9 mouse cellular contexts compared by ENCODE assay signal in the genomic region with DNA sequence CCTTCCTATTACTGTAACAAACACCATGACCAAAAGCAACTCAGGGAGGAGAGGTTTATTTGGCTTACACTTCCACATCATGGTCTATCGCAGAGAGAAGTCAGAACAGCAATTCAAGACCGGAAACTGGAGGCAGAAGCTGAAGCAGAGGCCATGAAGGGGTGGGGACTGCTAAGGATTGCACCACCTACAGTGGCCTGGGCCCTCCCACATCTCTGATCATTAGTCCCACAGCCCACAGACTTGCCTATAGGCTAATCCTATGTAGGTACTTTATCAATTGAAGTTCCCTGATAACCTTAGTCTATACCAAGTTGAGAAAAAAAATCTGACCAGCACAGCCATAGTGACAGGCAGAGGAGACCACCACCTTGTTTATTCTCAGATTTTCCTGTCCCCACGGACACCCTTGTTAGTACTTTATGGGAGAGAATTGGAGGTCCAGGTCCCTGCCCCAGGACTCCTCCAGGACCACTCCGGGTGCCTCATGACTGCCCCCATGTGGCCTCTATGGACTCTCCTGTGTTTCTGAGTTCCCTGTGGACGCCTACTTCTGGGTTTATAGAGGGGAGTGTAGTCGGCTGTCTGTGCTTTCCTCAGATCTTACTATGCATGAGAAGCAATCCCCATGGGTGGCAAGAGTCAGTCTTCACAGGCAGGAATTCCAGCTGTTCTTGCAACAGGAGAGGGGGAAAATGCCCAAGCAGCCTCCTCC.
DNase-seq lines count a peak whose midpoint lies in the region; ATAC-seq and TF ChIP-seq lines count a peak whose summit lies in the region.
"Had no signal": no experiment of that assay in that cellular context is flagged by ENCODE, and none has a peak within 500 bp of the region (broad histone marks: within the 10 kb centered on the region; RNA-seq: fewer than 3 reads in every experiment).

No protein-coding gene starts in this region.

- no peak overlapping the region for H3K27ac ChIP-seq in forebrain, embryonic 10.5 days
- H3K27ac ChIP-seq in forebrain, embryonic 13.5 days: no peak overlapping the region
- H3K27ac ChIP-seq in bone marrow macrophage, adult 2 months (ENCODE audit: insufficient read depth, low read depth, low read length): no peak overlapping the region
- no peak overlapping the region for H3K27ac ChIP-seq in kidney, embryonic 16.5 days (ENCODE audit: low read length)
- H3K27ac ChIP-seq in liver, postnatal 0 days (ENCODE audit: low read depth): no peak overlapping the region
- H3K27ac ChIP-seq in stomach, postnatal 0 days (replicated peaks): no peak overlapping the region
- H3K27ac ChIP-seq: neural tube, embryonic 12.5 days had no signal

- no peak for TF ChIP-seq POLR2A in bone marrow macrophage, adult 2 months (IDR thresholded peaks at IDR 0.05; ENCODE audit: borderline replicate concordance, low read depth, low read length)

- H3K4me3 ChIP-seq in forebrain, embryonic 10.5 days: no peak overlapping the region
- no peak overlapping the region for H3K4me3 ChIP-seq in forebrain, embryonic 13.5 days
- H3K4me3 ChIP-seq in bone marrow macrophage, adult 2 months (ENCODE audit: insufficient read depth, low read length): no peak overlapping the region
- no peak overlapping the region for H3K4me3 ChIP-seq in kidney, embryonic 16.5 days (ENCODE audit: low read length)
- no peak overlapping the region for H3K4me3 ChIP-seq in liver, postnatal 0 days (ENCODE audit: low read depth, low read length)
- H3K4me3 ChIP-seq in stomach, postnatal 0 days (ENCODE audit: low read depth, low read length): no peak overlapping the region
- H3K4me3 ChIP-seq: neural tube, embryonic 12.5 days had no signal

- H3K4me1 ChIP-seq in forebrain, embryonic 10.5 days: peaks cover 24% of the 10 kb centered on the region
- 0 out of 2 replicates have a peak, but pooled peaks cover 11% of the 10 kb centered on the region for H3K4me1 ChIP-seq in forebrain, embryonic 13.5 days
- H3K4me1 ChIP-seq in bone marrow macrophage, adult 2 months (ENCODE audit: control insufficient read depth, insufficient read depth, low read length): no peaks in the 10 kb centered on the region; the same call in 1 of the 2 replicates
- H3K4me1 ChIP-seq in kidney, embryonic 16.5 days (ENCODE audit: insufficient read depth, low read length): no peaks in the 10 kb centered on the region
- H3K4me1 ChIP-seq in liver, postnatal 0 days (ENCODE audit: insufficient read depth): no peaks in the 10 kb centered on the region
- 0 out of 2 replicates have a peak, but pooled peaks cover 2% of the 10 kb centered on the region for H3K4me1 ChIP-seq in stomach, postnatal 0 days (replicated peaks; ENCODE audit: control insufficient read depth, insufficient read depth)

- no peak overlapping the region for H3K4me2 ChIP-seq in forebrain, embryonic 13.5 days
- H3K4me2 ChIP-seq in kidney, embryonic 16.5 days (replicated peaks; ENCODE audit: low read depth, low read length): no peak overlapping the region
- H3K4me2 ChIP-seq in liver, postnatal 0 days (ENCODE audit: low read depth, low read length): no peak overlapping the region
- no peak overlapping the region for H3K4me2 ChIP-seq in stomach, postnatal 0 days (replicated peaks; ENCODE audit: low read depth)
- H3K4me2 ChIP-seq: neural tube, embryonic 12.5 days had no signal

- no peak overlapping the region for H3K9ac ChIP-seq in forebrain, embryonic 13.5 days
- no peak overlapping the region for H3K9ac ChIP-seq in kidney, embryonic 16.5 days (replicated peaks; ENCODE audit: low read length)
- H3K9ac ChIP-seq in liver, postnatal 0 days (replicated peaks): no peak overlapping the region
- H3K9ac ChIP-seq in stomach, postnatal 0 days (ENCODE audit: low read length): no peak overlapping the region
- H3K9ac ChIP-seq: neural tube, embryonic 12.5 days had no signal

- WGBS in forebrain, embryonic 10.5 days: 46% methylated on average over 6 of the region's 6 CpGs
- 39% methylated on average over 6 of the region's 6 CpGs for WGBS in forebrain, embryonic 13.5 days
- WGBS in kidney, embryonic 16.5 days: 31% methylated on average over 6 of the region's 6 CpGs
- 37% methylated on average over 6 of the region's 6 CpGs for WGBS in liver, postnatal 0 days (ENCODE audit: insufficient replicate concordance)
- 39% methylated on average over 6 of the region's 6 CpGs for WGBS in stomach, postnatal 0 days

- no peak for TF ChIP-seq EP300 in liver, postnatal 0 days (IDR thresholded peaks at IDR 0.05; ENCODE audit: low read depth)
- TF ChIP-seq EP300 in stomach, postnatal 0 days (optimal IDR thresholded peaks at IDR 0.05): no peak

- no peaks in the 10 kb centered on the region for H3K27me3 ChIP-seq in forebrain, embryonic 10.5 days (ENCODE audit: poor library complexity, severe bottlenecking)
- no peaks in the 10 kb centered on the region for H3K27me3 ChIP-seq in forebrain, embryonic 13.5 days
- no peaks in the 10 kb centered on the region for H3K27me3 ChIP-seq in kidney, embryonic 16.5 days (ENCODE audit: insufficient read depth, low read length)
- H3K27me3 ChIP-seq in liver, postnatal 0 days (ENCODE audit: insufficient read depth, low read length): no peaks in the 10 kb centered on the region
- no peaks in the 10 kb centered on the region for H3K27me3 ChIP-seq in stomach, postnatal 0 days (ENCODE audit: control insufficient read depth, insufficient read depth, low read length)
- H3K27me3 ChIP-seq: neural tube, embryonic 12.5 days had no signal

- no peaks in the 10 kb centered on the region for H3K36me3 ChIP-seq in forebrain, embryonic 10.5 days (replicated peaks)
- H3K36me3 ChIP-seq in forebrain, embryonic 13.5 days (ENCODE audit: poor library complexity, severe bottlenecking): no peaks in the 10 kb centered on the region
- no peaks in the 10 kb centered on the region for H3K36me3 ChIP-seq in kidney, embryonic 16.5 days (ENCODE audit: insufficient read depth, low read length)
- no peaks in the 10 kb centered on the region for H3K36me3 ChIP-seq in liver, postnatal 0 days (replicated peaks; ENCODE audit: insufficient read depth, low read length)
- H3K36me3 ChIP-seq in stomach, postnatal 0 days (ENCODE audit: control insufficient read depth, insufficient read depth, low read length): no peaks in the 10 kb centered on the region
- H3K36me3 ChIP-seq: neural tube, embryonic 12.5 days had no signal

- no peak for ATAC-seq in forebrain, embryonic 13.5 days
- peak; percentile 70; the same call in 1 of the 2 replicates for ATAC-seq in kidney, embryonic 16.5 days (ENCODE audit: low FRiP score, low TSS enrichment)
- no peak for ATAC-seq in liver, postnatal 0 days
- peak; percentile 47; the same call in 1 of the 2 replicates for ATAC-seq in stomach, postnatal 0 days (ENCODE audit: low FRiP score, low TSS enrichment)

- peaks cover 3% of the 10 kb centered on the region; the same call in 1 of the 2 replicates for H3K9me3 ChIP-seq in forebrain, embryonic 10.5 days
- no peaks in the 10 kb centered on the region for H3K9me3 ChIP-seq in forebrain, embryonic 13.5 days (replicated peaks)
- no peaks in the 10 kb centered on the region for H3K9me3 ChIP-seq in kidney, embryonic 16.5 days (ENCODE audit: low read length)
- H3K9me3 ChIP-seq in liver, postnatal 0 days (ENCODE audit: low read length): no peaks in the 10 kb centered on the region
- H3K9me3 ChIP-seq in stomach, postnatal 0 days (ENCODE audit: control insufficient read depth, low read length): no peaks in the 10 kb centered on the region
- H3K9me3 ChIP-seq: neural tube, embryonic 12.5 days had no signal

- peak; percentile 46 for DNase-seq in forebrain, embryonic 10.5 days (ENCODE audit: extremely low spot score, low spot score)
- DNase-seq in 416B (ENCODE audit: low read depth): peak; percentile 26
- peak; percentile 43 to 45 for DNase-seq in frontal cortex, postnatal 36 days (ENCODE audit: low spot score in 2 of 2)
- peak; percentile 58 for DNase-seq in liver, postnatal 0 days
- no peak for DNase-seq in stomach, postnatal 0 days (ENCODE audit: low spot score)

- peak; percentile 78 for TF ChIP-seq CTCF in bone marrow macrophage, adult 2 months (IDR thresholded peaks at IDR 0.05; ENCODE audit: low read depth, low read length)
- peak; percentile 63 for TF ChIP-seq CTCF in liver, postnatal 0 days (IDR thresholded peaks at IDR 0.05; ENCODE audit: low read depth)
- peak; percentile 75 for TF ChIP-seq CTCF in stomach, postnatal 0 days (IDR thresholded peaks at IDR 0.05; ENCODE audit: low read depth)

Comparison
In these comparisons a context has a peak if more than half of its experiments do, and no peak if none do; other contexts are left out.
1. ATAC-seq: peak in kidney, embryonic 16.5 days (single experiment) and stomach, postnatal 0 days (single experiment); none in forebrain, embryonic 13.5 days (single experiment) and liver, postnatal 0 days (single experiment).
2. Peak in every context shown above with its lines, with median percentiles within 50 percentile points of each other: CTCF ChIP-seq.